Mouse (Mus musculus) frontal cortex, adult (tissue): ENCODE measurements around the gene Krt76.
A peak's percentile ranks its signal among the peaks of the same experiment; 100 is the strongest.

Experiments used
- ATAC-seq: cut with Nextera tagmentation; 2 replicates; pipeline ENCODE4 v1.9.2; 2017; ENCODE audit warnings: mild to moderate bottlenecking, moderate library complexity, mixed read lengths; ENCODE audit not compliant: low TSS enrichment

Gene Krt76

GRCm38 (mm10) chr15:101860421-101861130 is 32.1 kb downstream of the Krt76 start:
- ATAC-seq: 0 out of 2 replicates have a peak, but pooled peaks have one; percentile 31

GRCm38 (mm10) chr15:101859735-101860170 is 33.0 kb downstream of the Krt76 start:
- peak; percentile 84 for ATAC-seq

DNA sequence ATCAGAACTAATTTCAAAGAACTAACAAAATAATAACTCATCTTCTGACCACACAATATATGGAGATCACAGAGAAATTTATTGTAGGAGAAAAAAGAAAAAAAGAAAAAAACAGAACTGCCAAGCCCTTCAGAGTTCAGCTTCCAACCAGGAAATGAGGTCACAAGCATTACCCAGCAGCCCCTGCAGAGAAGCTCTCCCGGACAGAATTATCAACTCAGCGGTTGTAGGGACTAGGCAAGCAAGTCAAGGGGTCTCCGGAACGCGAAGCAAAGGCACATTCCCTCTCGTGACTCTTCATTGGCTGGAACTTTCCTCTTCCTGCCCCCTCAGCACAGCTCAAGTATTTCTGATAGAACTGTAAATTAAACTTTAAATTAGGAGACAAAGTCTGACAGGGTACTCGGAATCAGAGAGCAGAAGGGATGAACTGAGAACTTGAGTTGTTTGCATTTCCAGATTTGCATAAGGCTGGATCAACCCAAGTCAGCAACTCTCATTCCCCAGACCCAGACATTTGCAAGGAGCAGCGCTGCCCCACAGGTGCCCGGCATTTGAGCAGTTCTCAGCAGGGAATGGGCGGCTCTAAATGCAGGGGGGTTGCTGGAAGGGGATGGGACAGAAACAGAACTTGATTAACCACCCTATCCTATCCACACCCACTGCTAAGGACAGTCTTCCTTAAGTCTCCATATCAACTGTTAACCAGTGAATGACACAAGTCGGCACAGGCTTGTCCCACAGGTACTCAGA is 33.9 kb downstream of the Krt76 start:
- no peak for ATAC-seq

DNA sequence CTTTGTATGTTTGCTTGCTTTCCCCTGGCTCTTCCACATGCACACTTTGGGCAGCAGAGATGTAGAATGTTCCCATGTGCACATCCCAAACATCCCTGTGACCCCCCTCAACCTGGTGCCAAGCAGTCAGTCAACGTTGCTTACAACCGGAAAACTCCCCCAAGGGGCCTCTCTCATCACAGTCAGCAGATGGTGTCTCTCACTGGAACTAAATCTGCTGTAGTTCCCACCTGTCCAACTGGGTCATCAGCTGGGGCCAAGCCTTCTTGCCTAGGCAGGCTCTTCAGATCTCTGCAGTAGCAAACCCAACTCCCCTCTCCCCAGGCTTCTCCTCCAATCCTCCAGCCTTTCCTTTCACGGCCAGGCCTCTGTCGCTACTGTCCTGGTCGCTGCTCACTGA is 36.0 kb downstream of the Krt76 start:
- ATAC-seq: no peak

DNA sequence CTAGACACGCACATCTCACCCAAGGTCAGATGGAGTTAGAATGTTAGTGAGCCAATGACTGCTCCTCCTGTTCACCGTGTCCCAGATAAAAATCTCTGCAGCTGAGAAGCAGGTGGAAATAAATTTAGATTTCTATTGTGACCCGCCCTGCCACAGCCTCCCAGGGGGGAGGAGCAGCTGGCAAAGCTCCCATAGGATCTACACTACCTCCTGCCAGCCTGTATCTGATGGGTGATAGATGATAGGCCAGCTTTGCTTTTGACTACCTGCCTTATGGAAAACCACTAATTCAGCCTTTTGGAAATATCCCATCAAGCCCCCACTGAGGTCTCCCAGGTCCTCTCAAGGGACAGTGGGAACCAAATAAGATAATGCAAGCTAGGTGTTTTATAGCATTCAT is 37.0 kb downstream of the Krt76 start:
- no peak for ATAC-seq

GRCm38 (mm10) chr15:101854294-101854693 is 38.4 kb downstream of the Krt76 start:
- no peak for ATAC-seq

DNA sequence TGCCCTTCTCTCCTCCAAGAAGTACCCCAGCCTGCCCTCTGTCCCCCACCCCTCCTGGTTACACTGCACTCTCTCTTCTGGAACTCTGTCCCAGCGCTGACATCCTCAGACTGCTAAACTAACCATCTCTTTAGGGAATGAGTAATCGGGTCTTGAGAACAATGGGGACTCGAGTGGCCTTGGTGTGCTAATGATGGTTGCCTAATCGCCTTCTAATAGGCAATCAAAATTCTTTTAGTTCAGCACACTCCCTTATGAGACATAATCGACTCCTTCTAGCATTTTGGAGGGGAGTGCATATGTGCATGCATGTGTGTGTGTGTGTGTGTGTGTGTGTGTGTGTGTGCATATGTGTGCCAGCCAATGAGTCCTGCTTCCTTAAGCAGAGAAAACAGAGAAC is 40.1 kb downstream of the Krt76 start:
- no peak for ATAC-seq

- ATAC-seq: no peak
Measured at GRCm38 (mm10) chr15:101850694-101851093, 42.0 kb downstream of the Krt76 start, which contains the start of gene Krt1. Gene Krt1, minus strand, starts transcription at chr15:101850794.

DNA sequence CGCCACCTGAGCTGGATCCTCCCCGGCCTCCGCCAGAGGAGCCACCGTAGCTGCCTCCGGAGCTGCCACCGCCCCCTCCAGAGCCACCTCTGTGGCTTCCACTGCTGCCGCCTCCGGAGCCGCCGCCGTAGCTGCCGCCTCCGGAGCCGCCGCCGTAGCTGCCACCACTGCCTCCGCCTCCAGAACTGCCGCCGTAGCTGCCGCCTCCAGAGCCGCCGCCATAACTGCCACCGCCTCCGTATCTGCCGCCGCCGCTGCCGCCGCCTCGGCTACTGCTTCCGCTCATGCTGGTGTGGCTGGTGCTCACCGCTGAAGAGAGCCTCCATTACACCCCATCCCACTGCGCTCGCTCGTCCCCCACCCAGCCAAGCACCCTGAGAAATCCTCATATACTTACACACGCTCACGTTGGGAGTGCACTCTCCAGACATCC is 46.7 kb downstream of the Krt76 start:
- ATAC-seq: peak; percentile 88

DNA sequence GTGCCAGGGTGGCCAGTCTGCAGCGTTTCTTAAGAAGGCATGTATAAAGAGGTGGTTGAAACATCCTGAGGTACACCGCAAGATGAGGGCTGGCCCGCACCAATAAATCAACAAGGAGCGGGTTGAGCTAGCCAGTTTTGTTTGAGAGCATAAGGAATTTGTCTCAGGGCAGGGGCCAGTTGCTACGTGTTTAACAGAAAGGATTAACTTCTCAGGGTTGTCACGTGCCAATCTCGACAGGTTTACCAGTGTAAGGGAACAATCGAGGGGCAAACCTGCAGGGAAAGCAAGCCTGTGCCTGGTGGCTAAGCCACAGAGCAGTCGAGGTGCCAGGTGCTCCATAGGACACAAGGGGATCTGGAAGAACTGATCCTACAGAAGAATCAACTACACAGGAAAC is 49.5 kb downstream of the Krt76 start:
- no peak for ATAC-seq

GRCm38 (mm10) chr15:101834784-101835328 is 57.9 kb downstream of the Krt76 start:
- peak; percentile 73; the same call in 1 of the 2 replicates for ATAC-seq
